Mouse (Mus musculus) adrenal gland, adult 8-10 months (tissue): ENCODE results near the gene Aes. TPM values are rescaled to one million over a fixed set of nuclear protein-coding genes. Genes with fewer than 3 reads are reported as not detected.

Source experiments
- DNase-seq: peaks from one replicate; pipeline ENCODE4 v3.0.0; 2022
- total RNA-seq, 4 experiments: library from RNA; stranded (reverse); gene quantifications; 2 replicates each; pipeline ENCODE4 v1.2.4; 2022

The Aes gene
- 1,000 to 10,000 TPM in 3 of 4 experiments, 100 to 1,000 TPM in 1; 989 to 1,424 (median 1,166) TPM for total RNA-seq

- DNase-seq, result peak; percentile 88
These were observed at the start of gene Aes for GRCm38 (mm10) chr10:81559163-81559626. Gene Aes, plus strand, starts transcription at chr10:81559488.

- DNase-seq, result no peak
These were observed 49.0 kb upstream of the Aes start for GRCm38 (mm10) chr10:81510246-81510810.

GRCm38 (mm10) chr10:81513798-81514197 is 45.5 kb upstream of the Aes start:
- no peak for DNase-seq

- DNase-seq, result no peak
These were observed 42.1 kb upstream of the Aes start for GRCm38 (mm10) chr10:81517227-81517626.

- DNase-seq, result no peak
These were observed 40.7 kb upstream of the Aes start for GRCm38 (mm10) chr10:81518546-81518945.

- no peak for DNase-seq
These were observed 39.9 kb upstream of the Aes start for GRCm38 (mm10) chr10:81519227-81519977.

- no peak for DNase-seq
These were observed 39.3 kb upstream of the Aes start for GRCm38 (mm10) chr10:81519978-81520365.

- DNase-seq, result no peak
These were observed 36.1 kb upstream of the Aes start for GRCm38 (mm10) chr10:81523142-81523541.

GRCm38 (mm10) chr10:81523570-81523969 is 35.7 kb upstream of the Aes start:
- DNase-seq, result no peak

- DNase-seq, result no peak
These were observed 35.2 kb upstream of the Aes start, which contains the start of gene Gna15 for GRCm38 (mm10) chr10:81524051-81524605. Gene Gna15, minus strand, starts transcription at chr10:81524225.

GRCm38 (mm10) chr10:81525017-81525694 is 34.1 kb upstream of the Aes start:
- no peak for DNase-seq

- peak; percentile 63 for DNase-seq
These were observed 32.5 kb upstream of the Aes start for GRCm38 (mm10) chr10:81526779-81527178.

GRCm38 (mm10) chr10:81534826-81535225 is 24.5 kb upstream of the Aes start:
- no peak for DNase-seq

- no peak for DNase-seq
These were observed 22.6 kb upstream of the Aes start for GRCm38 (mm10) chr10:81536734-81537133.

- DNase-seq, result no peak
These were observed 21.9 kb upstream of the Aes start for GRCm38 (mm10) chr10:81537429-81537828.

GRCm38 (mm10) chr10:81538321-81539048 is 20.8 kb upstream of the Aes start:
- DNase-seq, result no peak

- DNase-seq, result no peak
These were observed 17.9 kb upstream of the Aes start for GRCm38 (mm10) chr10:81541363-81541762.

- no peak for DNase-seq
These were observed 17.5 kb upstream of the Aes start for GRCm38 (mm10) chr10:81541803-81542202.

GRCm38 (mm10) chr10:81542727-81543460 is 16.4 kb upstream of the Aes start:
- DNase-seq, result no peak

- no peak for DNase-seq
These were observed 15.7 kb upstream of the Aes start for GRCm38 (mm10) chr10:81543633-81544032.

- no peak for DNase-seq
These were observed 14.8 kb upstream of the Aes start for GRCm38 (mm10) chr10:81544296-81545160.
